Mouse (Mus musculus): ENCODE data around the gene Bhlha9. TPM values are rescaled to one million over a fixed set of nuclear protein-coding genes. Genes with fewer than 3 reads are reported as not detected.

Bhlha9 gene
- polyA plus RNA-seq, 1 experiment from 2014 or later: not detected

- Histone ChIP-seq H3K9me3 (no peaks in the 10 kb centered on the region), H3K4me3 (no peak overlapping the region), H3K27me3 (no peaks in the 10 kb centered on the region), H3K36me3 (no peaks in the 10 kb centered on the region), H3K4me2 (peak overlapping the region; percentile 65; the same call in 1 of the 2 replicates), H3K4me1 (peaks cover 31% of the 10 kb centered on the region), H3K9ac (0 out of 2 replicates have a peak overlapping the region, but pooled peaks have one; percentile 21), H3K27ac (no peak overlapping the region)
- 27% methylated on average over 9 of the region's 9 CpGs for WGBS
- ATAC-seq (ENCODE audit: insufficient number of reproducible peaks, insufficient read depth, low FRiP score, low TSS enrichment, low read depth): no peak
These were observed 27.2 kb upstream of the Bhlha9 start for GRCm38 (mm10) chr11:76645036-76645435.

DNA sequence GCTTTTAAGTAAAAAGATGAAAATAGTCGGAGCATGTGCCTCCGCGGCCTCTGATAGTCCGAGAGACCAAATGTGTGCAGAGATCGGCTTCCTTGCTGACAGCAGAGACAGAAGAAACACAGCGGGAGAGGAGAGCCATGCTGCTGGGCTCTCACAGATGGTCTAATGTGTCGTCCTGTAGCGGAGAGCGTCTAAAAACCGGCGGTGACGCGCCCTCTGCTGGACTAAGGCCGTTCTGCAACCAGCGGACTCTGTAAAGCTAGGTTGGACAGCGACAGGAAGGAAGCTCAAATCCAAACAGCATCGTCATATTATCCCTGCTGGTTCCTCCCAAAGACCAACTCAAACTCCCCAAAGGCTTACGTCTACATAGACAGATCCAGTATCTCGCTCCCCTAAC, 26.3 kb upstream of the Bhlha9 start:
- ATAC-seq (ENCODE audit: insufficient number of reproducible peaks, insufficient read depth, low FRiP score, low TSS enrichment, low read depth): no peak
- H3K4me3 ChIP-seq: peak overlapping the region; percentile 36
- WGBS: 1% methylated on average over 19 of the region's 19 CpGs
- peak overlapping the region; percentile 65 for H3K4me2 ChIP-seq
- peaks cover 31% of the 10 kb centered on the region for H3K4me1 ChIP-seq
- H3K36me3 ChIP-seq: no peaks in the 10 kb centered on the region
- H3K9me3 ChIP-seq: no peaks in the 10 kb centered on the region
- no peak overlapping the region for H3K9ac ChIP-seq
- H3K27me3 ChIP-seq: no peaks in the 10 kb centered on the region
- no peak overlapping the region for H3K27ac ChIP-seq

- H3K9me3 ChIP-seq: no peaks in the 10 kb centered on the region
- H3K4me3 ChIP-seq: peak overlapping the region; percentile 13; the same call in 1 of the 2 replicates
- 0 out of 2 replicates have a peak overlapping the region, but pooled peaks have one; percentile 23 for H3K9ac ChIP-seq
- H3K27ac ChIP-seq: no peak overlapping the region
- no peak; the same call in 1 of the 2 replicates for ATAC-seq (ENCODE audit: insufficient number of reproducible peaks, insufficient read depth, low FRiP score, low TSS enrichment, low read depth)
- H3K4me2 ChIP-seq: peak overlapping the region; percentile 55
- 2% methylated on average over 7 of the region's 7 CpGs for WGBS
- H3K4me1 ChIP-seq: peaks cover 31% of the 10 kb centered on the region
- no peaks in the 10 kb centered on the region for H3K36me3 ChIP-seq
- H3K27me3 ChIP-seq: no peaks in the 10 kb centered on the region
These were observed 25.2 kb upstream of the Bhlha9 start for GRCm38 (mm10) chr11:76647062-76647461.

DNA sequence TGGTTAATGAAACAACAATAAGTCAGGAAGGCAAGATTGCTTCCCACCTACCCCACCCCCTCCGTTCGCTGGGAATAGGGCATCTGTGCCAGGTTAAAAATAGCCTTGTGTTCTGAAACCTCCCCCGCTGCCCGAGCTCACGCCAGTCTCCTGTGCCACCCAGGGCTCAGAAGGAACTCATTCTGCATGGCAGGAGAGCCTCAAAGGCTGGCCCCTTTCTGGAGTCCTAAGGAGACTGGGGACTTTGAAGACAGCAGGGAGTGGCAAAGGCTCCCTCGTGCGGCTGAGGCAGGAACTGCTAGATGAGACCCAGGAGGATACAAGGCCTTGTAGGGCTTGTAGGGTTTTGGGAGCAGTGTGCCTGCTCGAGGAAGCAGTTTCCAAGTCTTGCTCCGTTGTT, 24.8 kb upstream of the Bhlha9 start:
- H3K36me3 ChIP-seq: no peaks in the 10 kb centered on the region
- 7% methylated on average over 9 of the region's 9 CpGs for WGBS
- no peaks in the 10 kb centered on the region for H3K27me3 ChIP-seq
- H3K4me1 ChIP-seq: peaks cover 31% of the 10 kb centered on the region
- ATAC-seq (ENCODE audit: insufficient number of reproducible peaks, insufficient read depth, low FRiP score, low TSS enrichment, low read depth): no peak
- H3K9me3 ChIP-seq: no peaks in the 10 kb centered on the region
- H3K9ac ChIP-seq: 0 out of 2 replicates have a peak overlapping the region, but pooled peaks have one; percentile 23
- peak overlapping the region; percentile 13; the same call in 1 of the 2 replicates for H3K4me3 ChIP-seq
- no peak overlapping the region for H3K27ac ChIP-seq
- peak overlapping the region; percentile 55 for H3K4me2 ChIP-seq

DNA sequence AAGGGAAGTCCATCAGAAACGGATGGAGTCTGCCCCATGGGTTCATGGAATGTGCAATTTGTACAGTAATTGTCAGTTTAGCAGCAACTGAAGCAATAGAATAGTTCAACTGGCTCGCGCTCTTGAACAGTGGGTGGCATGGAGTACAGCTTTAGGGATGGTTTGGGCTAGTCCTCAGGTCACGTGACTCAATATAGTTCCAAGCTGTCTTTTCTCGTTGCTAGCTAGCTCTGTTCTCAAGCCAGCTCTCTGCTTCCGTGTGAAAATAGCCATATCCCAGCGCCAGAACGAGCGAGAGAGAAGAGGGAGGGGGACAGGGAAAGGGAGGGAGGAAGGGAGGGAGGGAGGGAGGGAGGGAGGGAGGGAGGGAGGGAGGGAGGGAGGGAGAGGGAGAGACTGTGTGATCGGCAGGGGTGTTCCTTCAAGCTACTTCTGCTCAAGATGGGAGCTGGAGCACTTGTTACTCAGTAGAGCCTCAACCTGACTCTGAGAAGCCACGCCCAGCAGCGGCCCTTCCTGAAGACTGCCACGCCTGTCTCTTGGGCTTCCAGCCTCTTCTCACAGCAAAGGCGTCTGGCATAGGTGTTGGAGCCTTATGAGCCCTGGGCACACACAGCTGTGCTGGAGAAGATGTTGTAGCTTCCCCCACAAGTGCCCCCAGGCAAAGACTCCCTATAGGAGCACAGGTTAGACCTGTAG, 21.3 kb upstream of the Bhlha9 start:
- no peak overlapping the region for H3K27ac ChIP-seq
- no peak overlapping the region for H3K9ac ChIP-seq
- WGBS: 60% methylated on average over 11 of the region's 14 CpGs
- H3K9me3 ChIP-seq: no peaks in the 10 kb centered on the region
- ATAC-seq (ENCODE audit: insufficient number of reproducible peaks, insufficient read depth, low FRiP score, low TSS enrichment, low read depth): no peak
- no peak overlapping the region for H3K4me2 ChIP-seq
- H3K4me3 ChIP-seq: no peak overlapping the region
- H3K36me3 ChIP-seq: no peaks in the 10 kb centered on the region
- peaks cover 10% of the 10 kb centered on the region for H3K4me1 ChIP-seq
- no peaks in the 10 kb centered on the region for H3K27me3 ChIP-seq

DNA sequence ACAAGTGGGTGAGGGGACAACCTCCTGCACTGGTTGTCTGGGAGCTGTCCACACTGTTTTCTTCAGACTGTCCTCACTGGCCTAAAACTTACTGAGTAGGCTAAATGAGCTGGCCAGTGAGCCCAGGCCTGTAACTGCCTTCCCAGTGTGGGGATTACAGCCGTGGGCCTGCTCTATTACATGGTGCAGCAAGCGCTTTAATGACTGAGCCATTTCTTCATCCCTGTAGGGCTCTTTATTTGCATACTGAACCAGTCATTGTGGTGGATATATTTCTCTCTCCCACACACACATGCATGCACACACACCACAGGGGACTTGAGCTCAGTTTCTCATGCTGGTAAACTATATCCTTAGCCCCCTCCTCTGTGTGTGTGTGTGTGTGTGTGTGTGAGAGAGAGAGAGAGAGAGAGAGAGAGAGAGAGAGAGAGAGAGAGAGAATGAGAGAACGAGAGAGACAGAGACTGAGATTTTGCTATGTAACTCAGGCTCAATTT, 19.4 kb upstream of the Bhlha9 start:
- Histone ChIP-seq H3K9me3 (no peaks in the 10 kb centered on the region), H3K4me3 (no peak overlapping the region), H3K9ac (no peak overlapping the region), H3K27me3 (no peaks in the 10 kb centered on the region), H3K27ac (no peak overlapping the region), H3K36me3 (no peaks in the 10 kb centered on the region), H3K4me2 (no peak overlapping the region), H3K4me1 (no peaks in the 10 kb centered on the region)
- ATAC-seq (ENCODE audit: insufficient number of reproducible peaks, insufficient read depth, low FRiP score, low TSS enrichment, low read depth): no peak
- WGBS: 49% methylated on average over 3 of the region's 3 CpGs

DNA sequence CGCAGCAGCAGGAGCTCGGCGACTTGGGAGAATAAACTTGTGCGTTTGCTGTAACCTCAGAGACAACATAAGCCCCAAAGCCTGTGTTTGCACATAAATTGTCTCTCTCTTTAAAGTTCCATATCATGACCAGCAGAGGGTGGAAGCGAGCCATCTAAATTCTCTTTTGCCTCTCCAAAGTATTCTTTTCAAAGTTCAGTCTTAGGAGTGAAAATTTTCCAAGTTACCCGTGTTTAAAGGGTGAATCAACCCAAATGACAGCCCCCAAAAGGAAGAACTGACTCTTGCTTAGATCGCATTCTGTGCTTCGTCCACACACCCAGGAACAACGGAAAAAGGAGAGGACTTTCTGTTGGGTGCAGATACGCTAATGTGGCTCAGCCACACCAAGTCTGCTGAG, 17.2 kb upstream of the Bhlha9 start:
- no peak for ATAC-seq (ENCODE audit: insufficient number of reproducible peaks, insufficient read depth, low FRiP score, low TSS enrichment, low read depth)
- Histone ChIP-seq H3K4me2 (peak overlapping the region; percentile 55), H3K36me3 (no peaks in the 10 kb centered on the region), H3K27me3 (no peaks in the 10 kb centered on the region), H3K9me3 (no peaks in the 10 kb centered on the region), H3K4me1 (peaks cover 12% of the 10 kb centered on the region), H3K4me3 (peak overlapping the region; percentile 28), H3K27ac (no peak overlapping the region), H3K9ac (0 out of 2 replicates have a peak overlapping the region, but pooled peaks have one; percentile 52)
- WGBS: 5% methylated on average over 10 of the region's 10 CpGs

DNA sequence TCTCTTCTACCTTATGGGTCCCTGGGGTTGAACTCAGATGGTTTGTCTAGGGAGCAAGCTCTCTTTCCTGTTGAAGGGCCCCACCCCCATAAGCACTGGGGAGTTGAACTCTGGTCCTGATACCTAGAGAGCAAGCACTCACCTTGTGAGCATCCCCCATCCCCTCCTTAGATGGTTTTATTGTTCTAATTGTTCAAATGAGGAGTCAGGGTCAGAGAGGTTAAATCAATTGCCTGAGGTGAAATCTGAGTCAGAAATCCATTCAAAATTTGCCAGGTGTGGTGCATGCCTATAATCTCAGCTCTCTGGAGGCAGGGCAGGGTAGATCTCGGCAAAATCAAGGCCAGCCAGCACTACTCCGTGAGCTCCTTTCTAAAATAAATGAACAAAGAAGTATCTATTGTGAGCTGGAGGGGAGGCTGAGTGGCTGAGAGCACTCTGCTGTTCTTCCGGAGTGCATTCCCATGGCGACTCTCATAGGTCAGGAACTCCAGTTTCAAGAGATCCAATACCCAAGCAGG, 14.8 kb upstream of the Bhlha9 start:
- ATAC-seq (ENCODE audit: insufficient number of reproducible peaks, insufficient read depth, low FRiP score, low TSS enrichment, low read depth): no peak
- peaks cover 12% of the 10 kb centered on the region for H3K4me1 ChIP-seq
- H3K27ac ChIP-seq: no peak overlapping the region
- H3K4me2 ChIP-seq: no peak overlapping the region
- H3K4me3 ChIP-seq: no peak overlapping the region
- WGBS: 19% methylated on average over 4 of the region's 4 CpGs
- H3K36me3 ChIP-seq: no peaks in the 10 kb centered on the region
- no peak overlapping the region for H3K9ac ChIP-seq
- no peaks in the 10 kb centered on the region for H3K9me3 ChIP-seq
- no peaks in the 10 kb centered on the region for H3K27me3 ChIP-seq

- peaks cover 15% of the 10 kb centered on the region for H3K27me3 ChIP-seq
- ATAC-seq (ENCODE audit: insufficient number of reproducible peaks, insufficient read depth, low FRiP score, low TSS enrichment, low read depth): no peak
- H3K27ac ChIP-seq: no peak overlapping the region
- H3K4me1 ChIP-seq: peaks cover 12% of the 10 kb centered on the region
- 0 out of 2 replicates have a peak overlapping the region, but pooled peaks have one; percentile 27 for H3K9ac ChIP-seq
- 52% methylated on average over 14 of the region's 14 CpGs for WGBS
- H3K4me3 ChIP-seq: no peak overlapping the region
- no peaks in the 10 kb centered on the region for H3K36me3 ChIP-seq
- H3K4me2 ChIP-seq: no peak overlapping the region
- no peaks in the 10 kb centered on the region for H3K9me3 ChIP-seq
These were observed 12.9 kb upstream of the Bhlha9 start for GRCm38 (mm10) chr11:76659138-76659930.

GRCm38 (mm10) chr11:76661790-76662468, 10.3 kb upstream of the Bhlha9 start:
- 43% methylated on average over 7 of the region's 7 CpGs for WGBS
- no peak for ATAC-seq (ENCODE audit: insufficient number of reproducible peaks, insufficient read depth, low FRiP score, low TSS enrichment, low read depth)
- peaks cover 15% of the 10 kb centered on the region for H3K4me1 ChIP-seq
- H3K27ac ChIP-seq: no peak overlapping the region
- no peak overlapping the region for H3K4me2 ChIP-seq
- no peaks in the 10 kb centered on the region for H3K9me3 ChIP-seq
- H3K36me3 ChIP-seq: no peaks in the 10 kb centered on the region
- no peak overlapping the region for H3K9ac ChIP-seq
- H3K4me3 ChIP-seq: no peak overlapping the region
- H3K27me3 ChIP-seq: peaks cover 41% of the 10 kb centered on the region

DNA sequence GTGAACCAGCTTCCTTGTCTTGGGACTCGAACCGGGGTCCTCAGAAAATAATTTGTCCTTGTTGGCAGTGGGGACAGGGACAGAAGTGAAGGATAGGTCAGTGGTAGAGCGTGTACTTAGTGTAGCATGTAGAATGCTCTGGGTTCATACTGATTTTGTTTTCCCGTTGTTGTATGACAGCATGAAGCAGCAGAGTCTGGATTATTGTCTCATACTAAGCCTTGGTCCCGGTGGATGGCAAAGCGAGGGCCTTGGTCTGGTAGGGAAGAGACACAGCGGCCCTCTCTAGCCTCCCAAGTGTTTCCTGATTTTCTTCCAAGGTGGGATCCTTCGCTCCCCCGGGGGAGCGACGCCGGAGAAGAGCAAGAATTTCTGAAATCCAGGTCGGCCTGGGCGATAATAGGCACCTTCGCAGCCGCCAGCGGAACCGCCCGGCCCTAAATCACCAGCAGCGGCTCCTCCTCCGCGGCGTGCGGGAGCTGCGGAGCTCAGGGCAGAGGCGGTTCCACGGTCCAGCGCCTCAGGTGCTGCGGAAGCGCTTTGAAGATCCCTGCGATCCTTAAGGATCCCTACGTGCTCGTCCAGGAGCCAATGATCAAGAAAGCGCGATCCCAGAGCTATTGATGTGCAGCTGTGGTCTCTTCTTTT, 6.1 kb upstream of the Bhlha9 start:
- Histone ChIP-seq H3K9me3 (no peaks in the 10 kb centered on the region), H3K27ac (no peak overlapping the region), H3K4me3 (peak overlapping the region; percentile 41), H3K4me1 (peaks cover 3% of the 10 kb centered on the region; the same call in 1 of the 2 replicates), H3K4me2 (peak overlapping the region; percentile 71), H3K9ac (peak overlapping the region; percentile 64), H3K36me3 (no peaks in the 10 kb centered on the region), H3K27me3 (peaks cover 81% of the 10 kb centered on the region)
- WGBS: 7% methylated on average over 35 of the region's 35 CpGs
- no peak for ATAC-seq (ENCODE audit: insufficient number of reproducible peaks, insufficient read depth, low FRiP score, low TSS enrichment, low read depth)
